Mouse (Mus musculus) liver, embryonic 16.5 days (tissue): ENCODE measurements around the gene Tspyl2. TPM values are rescaled to one million over a fixed set of nuclear protein-coding genes. Genes with fewer than 3 reads are reported as not detected.
"Not testable (repeated sequence)": the region's sequence is repeated elsewhere in the genome, so short reads cannot be mapped to it uniquely, and the experiment has no call there.

Source experiments
- ATAC-seq: fragments of 200-750 bp; cut with Nextera tagmentation; 2 replicates; pipeline ENCODE4 v1.8.0; 2017; ENCODE audit warnings: low read depth, mild to moderate bottlenecking, moderate number of reproducible peaks, moderate library complexity
- H3K27ac ChIP-seq: fragments of 300-500 bp; sonication (generic); 2 replicates; pipeline ENCODE4 v1.5.1; 2014; ENCODE audit warnings: mild to moderate bottlenecking, low read length
- H3K27me3 ChIP-seq: fragments of 300-500 bp; sonication (generic); 2 replicates; pipeline ENCODE4 v1.6.1; 2014; ENCODE audit warnings: low read depth, low read length, mixed read lengths; ENCODE audit not compliant: control insufficient read depth, insufficient read depth
- H3K36me3 ChIP-seq: fragments of 300-500 bp; sonication (generic); 2 replicates; pipeline ENCODE4 v1.6.1; 2014; ENCODE audit warnings: mild to moderate bottlenecking; ENCODE audit not compliant: control insufficient read depth, insufficient read depth
- H3K4me1 ChIP-seq: fragments of 300-500 bp; sonication (generic); 2 replicates; pipeline ENCODE4 v1.6.1; 2014; ENCODE audit warnings: low read depth, low read length, mixed read lengths; ENCODE audit not compliant: control insufficient read depth
- H3K4me2 ChIP-seq: fragments of 300-500 bp; sonication (generic); 2 replicates; pipeline ENCODE4 v1.6.1; 2014; ENCODE audit warnings: low read depth, low read length, mixed read lengths
- H3K4me3 ChIP-seq: fragments of 300-500 bp; sonication (generic); 2 replicates; pipeline ENCODE4 v1.5.1; 2014; ENCODE audit warnings: low read depth, mild to moderate bottlenecking, low read length
- H3K9ac ChIP-seq: fragments of 300-500 bp; sonication (generic); 2 replicates; pipeline ENCODE4 v1.6.1; 2014; ENCODE audit warnings: low read depth, low read length
- H3K9me3 ChIP-seq: fragments of 300-500 bp; sonication (generic); replicated peaks from 2 replicates; pipeline ENCODE4 v1.6.1; 2016; ENCODE audit warnings: low read length; ENCODE audit not compliant: control insufficient read depth
- WGBS: fragments of 180-500 bp; shearing (Covaris S2); extraction: QIAGEN DNeasy Blood & Tissue Kit; methylation state at CpG from one replicate; pipeline ENCODE4 v1.1.7; 2014; ENCODE audit not compliant: insufficient replicate concordance; 5-methylcytosine and 5-hydroxymethylcytosine counted together
- polyA plus RNA-seq: library from polyadenylated mRNA; unstranded; fragments of >200 nt; fragmentation: Nextera tagmentation; extraction: Ambion mirVana; gene quantifications from 2 replicates; pipeline ENCODE4 v1.2.1, GENCODE M21; 2015

Tspyl2 gene
- polyA plus RNA-seq, 1 experiment from 2014 or later: 6.6 TPM

- no peak for ATAC-seq
- Histone ChIP-seq H3K27me3 (peaks cover 10% of the 10 kb centered on the region; the same call in 1 of the 2 replicates), H3K9me3 (no peaks in the 10 kb centered on the region)
These were observed 729 bp downstream of the Tspyl2 start for GRCm38 (mm10) chrX:152341496-152341895.

GRCm38 (mm10) chrX:152336546-152337332, 5.5 kb downstream of the Tspyl2 start:
- WGBS: 19% methylated on average over 33 of the region's 33 CpGs
- Histone ChIP-seq H3K36me3 (no peaks in the 10 kb centered on the region), H3K27ac (no peak overlapping the region)

More at GRCm38 (mm10) chrX:152341496-152341895, 729 bp downstream of the Tspyl2 start:
- Histone ChIP-seq H3K9ac (peak overlapping the region; percentile 68), H3K4me3 (peak overlapping the region; percentile 63), H3K27ac (no peak overlapping the region), H3K4me1 (peaks cover 2% of the 10 kb centered on the region), H3K36me3 (no peaks in the 10 kb centered on the region), H3K4me2 (peak overlapping the region; percentile 77)
- 42% methylated on average over 11 of the region's 11 CpGs for WGBS

GRCm38 (mm10) chrX:152336123-152336522, 6.1 kb downstream of the Tspyl2 start:
- not testable (repeated sequence) for H3K27ac ChIP-seq, H3K9ac ChIP-seq, H3K4me1 ChIP-seq, H3K36me3 ChIP-seq, ATAC-seq, H3K27me3 ChIP-seq, H3K9me3 ChIP-seq
- Histone ChIP-seq H3K4me2 (peak overlapping the region; percentile 49), H3K4me3 (peak overlapping the region; percentile 56)
- 47% methylated on average over 4 of the region's 4 CpGs for WGBS

More at GRCm38 (mm10) chrX:152336546-152337332, 5.5 kb downstream of the Tspyl2 start:
- ATAC-seq: peak; percentile 94
- Histone ChIP-seq H3K4me1 (peaks cover 2% of the 10 kb centered on the region), H3K4me3 (peak overlapping the region; percentile 56), H3K27me3 (peaks cover 3% of the 10 kb centered on the region; the same call in 1 of the 2 replicates), H3K9me3 (no peaks in the 10 kb centered on the region), H3K9ac (peak overlapping the region; percentile 17; the same call in 1 of the 2 replicates), H3K4me2 (peak overlapping the region; percentile 49)

GRCm38 (mm10) chrX:152329400-152329799, 12.8 kb downstream of the Tspyl2 start:
- H3K4me3 ChIP-seq, H3K36me3 ChIP-seq, H3K27me3 ChIP-seq, H3K27ac ChIP-seq, H3K9me3 ChIP-seq, ATAC-seq, H3K4me2 ChIP-seq, H3K4me1 ChIP-seq, H3K9ac ChIP-seq: not testable (repeated sequence)

GRCm38 (mm10) chrX:152327689-152328052, 14.6 kb downstream of the Tspyl2 start:
- H3K4me1 ChIP-seq: peaks cover 8% of the 10 kb centered on the region; the same call in 1 of the 2 replicates
- peak overlapping the region; percentile 71 for H3K4me3 ChIP-seq
- no peaks in the 10 kb centered on the region; the same call in 1 of the 2 replicates for H3K27me3 ChIP-seq
- no peaks in the 10 kb centered on the region for H3K36me3 ChIP-seq
- no peaks in the 10 kb centered on the region for H3K9me3 ChIP-seq
- H3K27ac ChIP-seq: peak overlapping the region; percentile 25; the same call in 1 of the 2 replicates
- peak overlapping the region; percentile 57 for H3K4me2 ChIP-seq
- ATAC-seq: 0 out of 2 replicates have a peak, but pooled peaks have one; percentile 5
- H3K9ac ChIP-seq: no peak overlapping the region
- WGBS: 24% methylated on average over 8 of the region's 8 CpGs

GRCm38 (mm10) chrX:152326996-152327688, 15.1 kb downstream of the Tspyl2 start, which contains the start of gene Kantr:
TSS of gene Kantr (minus strand) at chrX:152327495.
- no peaks in the 10 kb centered on the region; the same call in 1 of the 2 replicates for H3K27me3 ChIP-seq
- H3K4me1 ChIP-seq: peaks cover 8% of the 10 kb centered on the region; the same call in 1 of the 2 replicates
- H3K9ac ChIP-seq: peak within 1 kb of the TSS; percentile 63
- H3K4me2 ChIP-seq: peak within 1 kb of the TSS; percentile 77
- ATAC-seq: peak; percentile 100
- H3K27ac ChIP-seq: peak within 1 kb of the TSS; percentile 37; the same call in 1 of the 2 replicates
- no peaks in the 10 kb centered on the region for H3K9me3 ChIP-seq
- 9% methylated on average over 29 of the region's 29 CpGs for WGBS
- H3K4me3 ChIP-seq: peak within 1 kb of the TSS; percentile 71
- no peaks in the 10 kb centered on the region for H3K36me3 ChIP-seq

- 74% methylated on average over 1 of the region's 1 CpGs for WGBS
- H3K36me3 ChIP-seq: no peaks in the 10 kb centered on the region
- no peak overlapping the region for H3K9ac ChIP-seq
- H3K4me2 ChIP-seq: no peak overlapping the region
- H3K4me1 ChIP-seq: peaks cover 8% of the 10 kb centered on the region; the same call in 1 of the 2 replicates
- H3K4me3 ChIP-seq: no peak overlapping the region
- H3K27me3 ChIP-seq: no peaks in the 10 kb centered on the region; the same call in 1 of the 2 replicates
- ATAC-seq: no peak
- H3K27ac ChIP-seq: no peak overlapping the region
- H3K9me3 ChIP-seq: no peaks in the 10 kb centered on the region
These were observed 18.6 kb downstream of the Tspyl2 start for GRCm38 (mm10) chrX:152323584-152323983.

GRCm38 (mm10) chrX:152322776-152323175, 19.4 kb downstream of the Tspyl2 start:
- Histone ChIP-seq H3K9me3 (no peaks in the 10 kb centered on the region), H3K27ac (no peak overlapping the region), H3K27me3 (no peaks in the 10 kb centered on the region; the same call in 1 of the 2 replicates), H3K4me2 (no peak overlapping the region), H3K4me3 (no peak overlapping the region), H3K36me3 (no peaks in the 10 kb centered on the region), H3K4me1 (peaks cover 5% of the 10 kb centered on the region; the same call in 1 of the 2 replicates), H3K9ac (no peak overlapping the region)
- 24% methylated on average over 2 of the region's 2 CpGs for WGBS
- no peak for ATAC-seq
